Mouse (Mus musculus): Measurements from ENCODE around the gene Cyp27b1.

- no peak for TF ChIP-seq CTCF (IDR thresholded peaks at IDR 0.05; ENCODE audit: borderline replicate concordance, control insufficient read depth, extremely low read depth, insufficient read depth, low read length, poor library complexity)
- no peak for TF ChIP-seq POLR2A (IDR thresholded peaks at IDR 0.05; ENCODE audit: control insufficient read depth, extremely low read depth, insufficient read depth, low read length, poor library complexity)
Measured at GRCm38 (mm10) chr10:127002056-127002455, 46.0 kb upstream of the Cyp27b1 start.

All from thymus, adult 2 months (tissue).